Mouse (Mus musculus): ENCODE data around the gene Map6d1. TPM values are rescaled to one million over a fixed set of nuclear protein-coding genes. Genes with fewer than 3 reads are reported as not detected.

Gene Map6d1
- total RNA-seq, 2 experiments from 2014 or later = 0.19 to 10.9 TPM

DNA sequence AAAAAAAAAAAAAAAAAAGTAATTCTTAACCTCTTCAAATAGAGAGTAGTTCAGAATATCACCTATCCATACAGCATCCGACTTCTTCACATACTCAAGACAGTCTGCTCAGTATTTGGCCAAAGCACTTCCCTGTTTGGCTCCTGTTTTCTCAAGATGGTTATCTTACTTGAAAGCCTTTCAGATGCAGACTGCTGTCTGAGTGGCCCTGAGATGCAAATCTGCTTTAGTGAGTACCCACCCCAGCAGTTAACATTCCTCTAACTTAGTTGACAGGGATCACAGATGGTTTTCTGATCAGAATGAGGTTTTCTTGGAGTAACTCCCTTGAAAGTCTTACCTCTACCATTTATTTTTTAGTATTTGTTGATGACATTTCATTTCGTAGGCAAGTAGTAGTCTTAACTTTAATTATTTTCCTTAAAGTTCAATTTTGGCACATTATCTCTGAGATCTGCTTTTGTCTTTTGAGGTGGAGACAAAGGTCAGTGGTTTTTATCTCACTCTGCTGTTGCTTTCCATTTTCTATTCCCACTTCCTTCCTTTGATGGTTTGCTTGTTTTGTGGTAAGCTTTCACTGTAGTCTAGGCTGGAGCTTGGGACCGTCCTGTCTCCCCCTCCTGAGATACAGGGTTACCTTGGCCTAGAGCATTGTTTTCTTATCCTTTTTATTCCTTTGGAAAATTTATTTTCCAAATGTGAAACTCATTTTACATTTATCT, 49.8 kb downstream of the Map6d1 start:
- no peak for DNase-seq (ENCODE audit: low spot score in 2 of 2)

DNA sequence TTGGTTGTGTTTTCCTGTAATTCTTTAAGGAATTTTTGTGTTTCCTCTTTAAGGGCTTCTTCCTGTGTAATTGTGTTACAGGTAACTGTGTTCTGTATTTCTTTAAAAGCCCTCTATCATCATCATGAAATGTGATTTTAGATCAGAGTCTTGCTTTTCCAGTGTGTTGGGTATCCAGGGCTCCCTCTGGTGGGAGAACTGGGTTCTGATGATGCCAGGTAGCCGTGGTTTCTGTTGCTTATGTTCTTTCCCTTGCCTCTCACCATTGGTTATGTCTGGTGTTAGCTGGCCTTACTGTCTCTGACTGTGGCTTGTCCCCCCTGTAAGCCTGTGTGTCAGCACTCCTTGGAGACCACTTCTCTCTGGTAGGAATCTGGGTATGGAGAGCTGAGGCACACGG, 55.8 kb downstream of the Map6d1 start:
- no peak for DNase-seq (ENCODE audit: low spot score in 2 of 2)

Other genes with a start within 250 kb of the Map6d1 start
- gene Klhl24, start 143.8 kb downstream of the Map6d1 start, total RNA-seq (2021) = 10 to 100 TPM; 50.1 to 53.9 TPM
- 10 to 100 TPM; 17.1 to 25.6 TPM for gene Yeats2, start 100.3 kb downstream of the Map6d1 start, total RNA-seq (2021)
- 100 to 1,000 TPM in 1 of 2 experiments, 10 to 100 TPM in 1; 96.8 to 111 TPM for gene Parl, start 61.0 kb upstream of the Map6d1 start, total RNA-seq (2021)
- under 1 TPM in 1 of 2 experiments, not detected in 1; 0.74 TPM for gene Cyp2ab1, start 84.0 kb upstream of the Map6d1 start, total RNA-seq (2021)
- gene Abcc5, start 185.0 kb upstream of the Map6d1 start, total RNA-seq (2021) = 10 to 100 TPM; 77.9 to 95.5 TPM

Data from adrenal gland, adult 18-20 months (tissue).